Mouse (Mus musculus) left cerebral cortex, postnatal 25 days (tissue): ENCODE measurements at regions not wholly inside any gene's neighbourhood (a gene's known extent, or its start where the extent isn't known, plus 50 kb on each side); places are given as distances from the start of the nearest gene placed in this dataset.
A peak's percentile ranks its signal among the peaks of the same experiment; 100 is the strongest.

Experiments
- DNase-seq, 2 experiments: peaks; one replicate each; pipeline ENCODE4 v3.0.0; 2022; ENCODE audit warnings: low spot score in 2 of 2, mixed read lengths in 1 of 2
- intact Hi-C: fragments of 180-260 bp; cut with DNase I; formaldehyde crosslinking; loops from one replicate; pipeline ENCODE4 v1.15.1; 2025

DNA sequence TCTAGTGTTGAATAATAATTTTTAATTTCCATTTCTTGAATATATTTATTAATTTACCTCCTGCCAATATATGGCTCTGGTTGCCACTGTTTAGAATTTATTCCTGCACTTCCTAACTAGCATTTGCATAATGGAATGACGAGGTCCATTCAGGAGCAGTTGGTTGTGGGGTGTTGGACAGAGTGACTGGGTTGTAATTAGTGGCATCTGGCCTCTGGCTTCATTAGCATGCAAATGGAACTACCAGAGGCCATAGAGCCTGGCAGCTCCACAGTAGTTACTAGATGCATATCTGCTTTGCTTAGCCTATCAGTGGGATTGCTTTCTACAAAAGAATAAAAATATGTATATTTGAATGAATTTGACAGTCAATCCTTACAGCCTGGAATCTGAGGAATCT is 1099.6 kb upstream of the Cdh8 start:
- DNase-seq = peak in 1 of 2 experiments; percentile 24
- intact Hi-C loops = no loop called here

DNA sequence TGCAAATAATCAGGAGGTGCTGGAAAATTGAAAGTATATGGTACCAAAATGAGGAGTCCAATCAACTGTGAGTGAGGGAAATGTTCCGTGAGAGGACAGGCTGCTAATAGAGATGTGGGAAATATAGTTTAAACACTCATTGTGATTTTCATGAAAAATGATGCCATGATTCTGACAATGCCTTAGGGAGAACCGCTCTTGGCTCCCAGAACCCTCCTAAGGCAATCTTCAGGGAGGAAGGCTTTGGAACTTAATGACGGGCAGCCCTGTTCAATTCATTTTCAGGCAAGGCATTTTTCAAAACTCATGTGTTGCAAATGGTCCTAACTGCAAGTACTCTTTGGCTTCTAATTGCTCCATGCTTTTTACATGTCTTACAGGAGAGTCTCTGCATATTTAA is 1098.9 kb upstream of the Cdh8 start:
- no peak for DNase-seq
- intact Hi-C loops = no loop called here

DNA sequence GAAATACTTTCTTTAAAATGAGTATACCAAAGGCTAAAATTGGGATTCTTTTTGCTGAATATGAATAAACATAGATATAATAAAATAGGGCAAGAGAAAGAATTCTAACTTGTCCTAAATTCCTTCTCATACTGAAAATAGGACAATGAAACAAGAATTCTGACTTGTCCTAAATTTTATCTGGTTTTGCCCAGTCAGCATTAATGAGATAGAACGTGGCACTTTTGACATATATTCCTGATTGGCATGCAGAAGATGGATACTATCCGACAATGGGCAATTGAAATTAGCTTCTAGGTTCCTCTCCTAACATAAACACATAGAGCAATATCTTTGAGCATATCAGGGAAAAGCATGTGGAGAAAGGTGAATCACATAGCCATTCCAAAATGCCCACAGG is 1090.2 kb upstream of the Cdh8 start:
- intact Hi-C loops = no loop called here

DNA sequence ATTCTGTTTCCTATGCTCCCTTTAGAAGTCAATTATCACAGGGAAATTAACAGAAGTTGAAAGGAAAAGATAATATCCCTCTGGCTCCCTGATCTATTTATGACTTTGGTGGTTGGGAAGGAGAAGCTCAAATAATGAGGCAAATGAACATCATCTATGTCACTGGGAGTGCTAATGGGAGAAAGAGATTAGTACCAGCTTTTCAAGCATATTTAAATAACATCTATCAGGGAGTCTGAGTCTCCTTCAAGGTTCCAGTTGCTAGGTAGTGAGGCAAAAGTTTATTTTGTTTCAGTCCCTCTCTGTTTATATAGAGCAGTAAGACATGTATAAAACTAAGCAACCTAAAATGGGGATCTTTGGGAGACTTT is 1084.1 kb upstream of the Cdh8 start:
- DNase-seq = no peak
- intact Hi-C loops = no loop called here

More for the DNA sequence above, 1090.2 kb upstream of the Cdh8 start:
- DNase-seq = no peak

GRCm38 (mm10) chr8:100499614-100500341 is 1083.5 kb upstream of the Cdh8 start:
- intact Hi-C loops = no loop called here
- DNase-seq = no peak

DNA sequence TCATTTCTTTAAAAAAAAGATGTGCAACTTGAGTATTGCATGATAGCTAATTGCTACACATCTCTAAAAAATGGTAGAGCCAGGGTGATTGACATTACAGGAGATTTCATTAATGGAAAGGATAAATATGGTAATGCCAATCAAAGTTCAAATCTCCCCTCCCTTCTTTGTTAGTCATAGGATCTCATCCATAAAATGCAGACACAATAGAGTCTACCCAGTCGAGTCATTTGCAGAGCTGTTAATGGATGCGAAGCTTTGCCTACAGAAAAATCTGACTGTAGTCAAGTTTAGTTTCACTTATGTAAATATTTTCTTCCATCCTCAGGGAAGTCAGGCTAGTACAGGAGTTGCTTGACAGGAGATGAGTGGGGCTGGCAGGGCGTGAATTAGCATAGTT is 1078.2 kb upstream of the Cdh8 start:
- intact Hi-C loops = no loop called here
- DNase-seq = no peak

- peak in 1 of 2 experiments; percentile 8 for DNase-seq
- intact Hi-C loops = no loop called here
Measured at GRCm38 (mm10) chr8:100475950-100476349, 1059.7 kb upstream of the Cdh8 start.

DNA sequence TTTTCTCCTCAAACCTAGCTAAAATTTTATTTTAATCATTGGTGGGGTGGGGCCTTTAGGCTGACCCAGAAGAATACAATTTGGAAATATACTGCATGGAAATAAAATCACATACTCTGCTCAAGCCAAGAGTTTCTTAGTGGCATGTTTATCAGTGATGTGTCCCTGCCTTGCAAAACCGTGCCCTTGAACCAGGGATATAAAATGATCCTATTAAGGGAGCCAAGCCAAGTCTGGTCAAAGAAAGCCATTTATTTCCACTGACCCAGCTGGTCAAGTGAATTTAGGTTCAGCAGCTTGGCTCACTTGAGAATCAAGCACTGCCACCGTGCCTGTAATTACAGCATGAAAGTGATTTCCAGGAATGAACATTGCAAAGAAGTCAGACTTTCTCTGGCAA is 1035.0 kb upstream of the Cdh8 start:
- intact Hi-C loops = no loop called here
- DNase-seq = no peak

DNA sequence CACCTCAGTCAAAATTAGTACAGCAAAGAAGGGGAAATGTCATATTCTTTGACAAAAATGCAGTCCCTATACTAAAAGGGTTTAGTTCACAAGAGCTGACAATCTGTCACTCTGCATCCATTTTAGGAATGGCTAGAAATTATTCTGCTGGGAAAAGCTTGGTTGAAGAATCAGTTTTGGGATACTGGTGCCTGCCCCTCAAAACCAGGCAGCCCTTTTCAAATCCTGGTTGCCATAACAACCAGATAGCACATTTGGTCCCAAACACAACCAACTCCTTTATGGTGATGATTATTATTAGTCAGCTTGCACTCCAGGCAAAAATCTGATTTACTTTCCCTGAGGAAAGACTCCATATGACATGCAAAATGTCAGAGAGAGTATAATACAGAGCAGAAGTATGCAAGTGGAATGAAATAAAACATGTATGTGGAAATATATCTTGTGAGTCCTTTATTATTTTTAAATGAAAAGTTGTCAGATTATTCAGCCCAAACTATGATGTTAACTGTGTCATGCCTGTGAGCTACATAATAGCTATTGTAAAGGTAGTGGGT is 1034.2 kb upstream of the Cdh8 start:
- intact Hi-C loops = no loop called here
- no peak for DNase-seq

GRCm38 (mm10) chr8:100446677-100447350 is 1030.5 kb upstream of the Cdh8 start:
- intact Hi-C loops = no loop called here
- DNase-seq = no peak
